Mouse (Mus musculus): ENCODE measurements around the gene Pde6h. TPM values are rescaled to one million over a fixed set of nuclear protein-coding genes. Genes with fewer than 3 reads are reported as not detected.

Gene Pde6h
- total and polyA plus RNA-seq, 2 experiments, result under 0.01 to 0.05 TPM

DNA sequence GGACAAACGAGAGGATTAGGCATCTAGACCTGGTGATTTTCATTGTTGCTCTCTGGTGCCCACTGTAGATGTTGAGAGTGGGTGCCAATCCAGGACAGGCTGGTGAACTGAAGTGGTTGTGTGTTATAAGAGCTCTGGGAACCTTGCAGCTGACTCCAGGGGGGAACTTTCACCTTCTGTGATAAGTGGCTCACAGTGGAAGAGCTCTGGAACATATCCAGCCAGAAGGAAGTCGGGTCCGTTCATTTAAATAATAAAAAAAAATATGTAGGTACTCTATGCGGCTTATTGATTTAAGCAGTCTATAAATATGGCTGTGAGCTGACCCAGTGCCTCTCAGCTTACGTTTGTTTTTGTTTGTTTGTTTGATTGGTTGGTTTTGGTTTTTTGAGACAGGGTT, 1.6 kb upstream of the Pde6h start, which contains the start of gene Erp27:
Erp27 (minus strand) TSS at position 101 of the 400 bp plus-strand sequence.
- H3K9ac ChIP-seq (ENCODE audit: low read depth, low read length), result no peak within 1 kb of the TSS
- 67% methylated on average over 5 of the region's 5 CpGs for WGBS

DNA sequence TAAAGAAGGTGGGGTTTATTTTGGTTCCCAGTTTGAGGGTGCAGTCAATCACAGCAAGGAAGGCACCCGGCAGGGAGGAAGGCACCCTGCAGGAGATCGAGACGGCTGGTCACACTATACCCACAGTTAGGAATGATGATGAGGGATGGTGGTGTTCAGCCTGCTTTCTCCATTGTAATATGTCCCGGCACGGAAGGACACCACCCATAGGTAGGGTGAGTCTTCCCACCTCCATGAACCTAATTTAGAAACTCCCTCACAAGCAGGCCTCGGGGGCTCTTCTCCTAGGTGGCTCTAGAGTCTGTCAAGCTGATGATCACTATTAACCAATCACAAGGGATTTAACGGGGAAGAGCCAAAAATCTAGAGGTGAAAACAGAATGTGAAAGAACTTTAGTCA, 761 bp upstream of the Pde6h start:
- H3K4me1 ChIP-seq (ENCODE audit: control insufficient read depth, insufficient read depth, low read length), result peaks cover 10% of the 10 kb centered on the region
- no peak overlapping the region for H3K9ac ChIP-seq (ENCODE audit: low read depth, low read length)
- TF ChIP-seq CTCF (IDR thresholded peaks at IDR 0.05; ENCODE audit: low read depth, low read length) (no peak), POLR2A (IDR thresholded peaks at IDR 0.05; ENCODE audit: extremely low read depth, insufficient read depth, low read length) (no peak)
- H3K79me2 ChIP-seq (ENCODE audit: control insufficient read depth, insufficient read depth, low read length), result no peaks in the 10 kb centered on the region
- no peaks in the 10 kb centered on the region for H3K27me3 ChIP-seq (ENCODE audit: control insufficient read depth, insufficient read depth, low read length)
- no peaks in the 10 kb centered on the region for H3K36me3 ChIP-seq (ENCODE audit: control insufficient read depth, insufficient read depth, low read length)
- no peak overlapping the region for H3K4me3 ChIP-seq (ENCODE audit: insufficient read depth, low read depth, low read length)
- no peak for DNase-seq (ENCODE audit: extremely low read depth, low read depth, low spot score)
- no peak overlapping the region for H3K27ac ChIP-seq (replicated peaks; ENCODE audit: insufficient read depth, low read depth, low read length)
- WGBS, result 88% methylated on average over 7 of the region's 7 CpGs

More for the DNA sequence above, 1.6 kb upstream of the Pde6h start, which contains the start of gene Erp27:
- H3K79me2 ChIP-seq (ENCODE audit: control insufficient read depth, insufficient read depth, low read length), result no peaks in the 10 kb centered on the region
- no peak for DNase-seq (ENCODE audit: extremely low read depth, low read depth, low spot score)
- no peak for TF ChIP-seq POLR2A (IDR thresholded peaks at IDR 0.05; ENCODE audit: extremely low read depth, insufficient read depth, low read length)
- no peak for TF ChIP-seq CTCF (IDR thresholded peaks at IDR 0.05; ENCODE audit: low read depth, low read length)
- H3K36me3 ChIP-seq (ENCODE audit: control insufficient read depth, insufficient read depth, low read length), result no peaks in the 10 kb centered on the region
- no peak within 1 kb of the TSS for H3K4me3 ChIP-seq (ENCODE audit: insufficient read depth, low read depth, low read length)
- H3K27ac ChIP-seq (replicated peaks; ENCODE audit: insufficient read depth, low read depth, low read length), result no peak within 1 kb of the TSS
- H3K4me1 ChIP-seq (ENCODE audit: control insufficient read depth, insufficient read depth, low read length), result peaks cover 12% of the 10 kb centered on the region
- no peaks in the 10 kb centered on the region for H3K27me3 ChIP-seq (ENCODE audit: control insufficient read depth, insufficient read depth, low read length)

DNA sequence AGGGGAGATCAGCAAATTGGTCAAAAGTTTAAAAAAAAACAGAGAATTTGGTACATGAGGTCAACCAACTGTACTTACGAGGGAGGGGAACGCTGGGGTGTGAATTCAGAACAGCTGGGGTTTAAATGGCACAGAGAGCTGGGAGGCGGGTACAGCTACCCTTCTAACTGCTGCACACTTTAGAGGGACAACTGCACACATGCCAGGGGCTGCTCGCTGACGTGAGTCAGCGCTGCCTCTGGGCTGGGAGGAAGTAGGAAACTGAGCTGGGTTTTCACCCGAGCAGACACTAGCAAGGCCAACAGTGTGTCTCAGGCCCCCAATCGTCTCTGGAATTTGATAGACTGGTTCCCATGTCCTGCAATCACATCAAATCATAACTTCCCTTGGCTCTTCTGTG, 1.4 kb downstream of the Pde6h start:
- Histone ChIP-seq H3K4me3 (ENCODE audit: insufficient read depth, low read depth, low read length) (no peak overlapping the region), H3K79me2 (ENCODE audit: control insufficient read depth, insufficient read depth, low read length) (no peaks in the 10 kb centered on the region), H3K36me3 (ENCODE audit: control insufficient read depth, insufficient read depth, low read length) (no peaks in the 10 kb centered on the region), H3K4me1 (ENCODE audit: control insufficient read depth, insufficient read depth, low read length) (peaks cover 5% of the 10 kb centered on the region; the same call in 1 of the 2 replicates), H3K9ac (ENCODE audit: low read depth, low read length) (no peak overlapping the region), H3K27ac (replicated peaks; ENCODE audit: insufficient read depth, low read depth, low read length) (no peak overlapping the region), H3K27me3 (ENCODE audit: control insufficient read depth, insufficient read depth, low read length) (no peaks in the 10 kb centered on the region)
- TF ChIP-seq CTCF (IDR thresholded peaks at IDR 0.05; ENCODE audit: low read depth, low read length), result no peak
- no peak for TF ChIP-seq POLR2A (IDR thresholded peaks at IDR 0.05; ENCODE audit: extremely low read depth, insufficient read depth, low read length)
- no peak for DNase-seq (ENCODE audit: extremely low read depth, low read depth, low spot score)
- 78% methylated on average over 8 of the region's 8 CpGs for WGBS

DNA sequence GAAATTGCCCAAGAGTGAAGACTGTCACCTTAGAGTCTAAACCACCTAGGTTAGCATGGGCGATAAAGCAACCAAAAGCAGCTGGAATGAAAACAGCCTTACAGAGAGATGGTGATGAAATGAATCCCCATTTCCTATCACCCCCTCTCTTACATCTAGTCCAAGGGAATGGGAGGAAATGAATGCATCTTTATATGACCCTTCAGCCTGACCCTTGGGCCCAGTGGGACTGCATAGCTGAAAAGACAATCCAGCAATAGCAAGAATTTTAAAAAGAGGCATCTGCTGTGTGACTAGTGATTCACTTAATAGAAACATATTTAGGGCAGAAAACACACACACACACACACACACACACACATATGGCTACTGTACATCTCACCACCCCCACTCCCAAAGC, 4.0 kb downstream of the Pde6h start:
- no peak overlapping the region for H3K4me3 ChIP-seq (ENCODE audit: insufficient read depth, low read depth, low read length)
- H3K9ac ChIP-seq (ENCODE audit: low read depth, low read length), result no peak overlapping the region
- H3K36me3 ChIP-seq (ENCODE audit: control insufficient read depth, insufficient read depth, low read length), result no peaks in the 10 kb centered on the region
- H3K27me3 ChIP-seq (ENCODE audit: control insufficient read depth, insufficient read depth, low read length), result no peaks in the 10 kb centered on the region
- no peak for TF ChIP-seq CTCF (IDR thresholded peaks at IDR 0.05; ENCODE audit: low read depth, low read length)
- no peak for TF ChIP-seq POLR2A (IDR thresholded peaks at IDR 0.05; ENCODE audit: extremely low read depth, insufficient read depth, low read length)
- no peaks in the 10 kb centered on the region for H3K79me2 ChIP-seq (ENCODE audit: control insufficient read depth, insufficient read depth, low read length)
- 86% methylated on average over 1 of the region's 1 CpGs for WGBS
- H3K27ac ChIP-seq (replicated peaks; ENCODE audit: insufficient read depth, low read depth, low read length), result no peak overlapping the region
- H3K4me1 ChIP-seq (ENCODE audit: control insufficient read depth, insufficient read depth, low read length), result peaks cover 1% of the 10 kb centered on the region; the same call in 1 of the 2 replicates
- DNase-seq (ENCODE audit: extremely low read depth, low read depth, low spot score), result no peak

DNA sequence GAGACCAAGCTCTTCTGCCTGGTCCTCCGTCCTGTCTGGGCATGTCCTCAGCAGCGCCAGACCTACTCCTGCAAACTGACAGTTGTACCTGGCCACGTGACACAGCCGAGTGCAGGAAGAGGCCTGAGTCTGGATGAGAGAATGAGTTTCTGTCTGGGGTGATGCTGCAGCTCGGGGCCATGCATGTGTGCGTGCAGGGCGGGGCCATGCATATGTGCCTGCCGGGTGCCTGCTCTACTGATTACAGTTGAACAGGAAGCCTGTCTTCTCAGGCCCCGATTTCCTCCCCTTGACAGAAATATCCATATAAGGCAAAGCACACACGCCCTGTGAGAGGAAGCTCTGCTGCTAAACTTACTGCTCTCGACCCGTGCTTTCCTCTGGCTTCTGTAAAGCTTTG, 7.0 kb downstream of the Pde6h start:
- Histone ChIP-seq H3K27ac (replicated peaks; ENCODE audit: insufficient read depth, low read depth, low read length) (peak overlapping the region; percentile 41; the same call in 1 of the 2 replicates), H3K9ac (ENCODE audit: low read depth, low read length) (peak overlapping the region; percentile 6; the same call in 1 of the 2 replicates), H3K4me1 (ENCODE audit: control insufficient read depth, insufficient read depth, low read length) (peaks cover 1% of the 10 kb centered on the region; the same call in 1 of the 2 replicates), H3K79me2 (ENCODE audit: control insufficient read depth, insufficient read depth, low read length) (no peaks in the 10 kb centered on the region; the same call in 1 of the 2 replicates), H3K4me3 (ENCODE audit: insufficient read depth, low read depth, low read length) (peak overlapping the region; percentile 33; the same call in 1 of the 2 replicates), H3K27me3 (ENCODE audit: control insufficient read depth, insufficient read depth, low read length) (no peaks in the 10 kb centered on the region), H3K36me3 (ENCODE audit: control insufficient read depth, insufficient read depth, low read length) (no peaks in the 10 kb centered on the region)
- WGBS, result 48% methylated on average over 12 of the region's 12 CpGs
- peak; percentile 39 for DNase-seq (ENCODE audit: extremely low read depth, low read depth, low spot score)
- TF ChIP-seq CTCF (IDR thresholded peaks at IDR 0.05; ENCODE audit: low read depth, low read length) (no peak), POLR2A (IDR thresholded peaks at IDR 0.05; ENCODE audit: extremely low read depth, insufficient read depth, low read length) (no peak)

DNA sequence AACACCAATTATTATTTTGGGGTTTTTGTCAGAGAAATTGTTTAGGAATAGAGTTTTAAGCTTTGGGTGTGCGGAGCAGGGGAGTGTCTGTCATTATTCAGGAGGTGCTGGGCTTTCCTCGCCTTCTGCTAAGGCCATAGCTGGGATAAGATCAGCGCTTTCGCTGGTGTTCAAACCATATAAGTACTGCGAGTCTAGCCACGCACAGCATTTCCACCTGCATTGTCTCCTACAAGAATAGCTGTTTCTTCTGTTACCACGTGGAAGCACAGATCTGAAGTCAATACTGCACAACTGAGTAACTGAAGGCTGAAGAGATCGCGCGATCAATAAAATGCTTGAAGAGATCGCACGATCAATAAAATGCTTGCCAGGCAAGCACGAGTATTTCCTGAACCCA, 7.6 kb downstream of the Pde6h start:
- no peak overlapping the region for H3K9ac ChIP-seq (ENCODE audit: low read depth, low read length)
- no peak overlapping the region for H3K27ac ChIP-seq (replicated peaks; ENCODE audit: insufficient read depth, low read depth, low read length)
- TF ChIP-seq CTCF (IDR thresholded peaks at IDR 0.05; ENCODE audit: low read depth, low read length) (no peak), POLR2A (IDR thresholded peaks at IDR 0.05; ENCODE audit: extremely low read depth, insufficient read depth, low read length) (no peak)
- no peaks in the 10 kb centered on the region for H3K27me3 ChIP-seq (ENCODE audit: control insufficient read depth, insufficient read depth, low read length)
- no peaks in the 10 kb centered on the region for H3K36me3 ChIP-seq (ENCODE audit: control insufficient read depth, insufficient read depth, low read length)
- no peak overlapping the region for H3K4me3 ChIP-seq (ENCODE audit: insufficient read depth, low read depth, low read length)
- DNase-seq (ENCODE audit: extremely low read depth, low read depth, low spot score), result no peak
- H3K79me2 ChIP-seq (ENCODE audit: control insufficient read depth, insufficient read depth, low read length), result no peaks in the 10 kb centered on the region; the same call in 1 of the 2 replicates
- WGBS, result 81% methylated on average over 13 of the region's 13 CpGs
- peaks cover 1% of the 10 kb centered on the region; the same call in 1 of the 2 replicates for H3K4me1 ChIP-seq (ENCODE audit: control insufficient read depth, insufficient read depth, low read length)

Measured in liver, adult 2 months (tissue).